Mouse (Mus musculus): ENCODE results near the gene Pot1b. TPM values are rescaled to one million over a fixed set of nuclear protein-coding genes. Genes with fewer than 3 reads are reported as not detected.

Gene Pot1b
- 4.8 and 5.6 TPM in 2 replicates for polyA plus RNA-seq (2015; fragmentation: Nextera tagmentation; extraction: Ambion mirVana)

- Histone ChIP-seq H3K4me2 (peak within 1 kb of the TSS; percentile 84), H3K9me3 (replicated peaks) (no peaks in the 10 kb centered on the region), H3K36me3 (no peaks in the 10 kb centered on the region), H3K27me3 (no peaks in the 10 kb centered on the region), H3K27ac (peak within 1 kb of the TSS; percentile 59), H3K9ac (peak within 1 kb of the TSS; percentile 67), H3K4me1 (replicated peaks) (no peaks in the 10 kb centered on the region), H3K4me3 (peak within 1 kb of the TSS; percentile 82)
- ATAC-seq (replicated peaks; ENCODE audit: insufficient number of reproducible peaks, insufficient read depth, low FRiP score, low read depth), result peak; percentile 96
- under 1% methylated on average over 37 of the region's 37 CpGs for WGBS
Measured at GRCm38 (mm10) chr17:55711984-55712811, at the start of gene Pot1b. Gene Pot1b (minus strand): TSS chr17:55712628.

GRCm38 (mm10) chr17:55751170-55751569 is 38.7 kb upstream of the Pot1b start:
- Histone ChIP-seq H3K4me1 (replicated peaks) (no peaks in the 10 kb centered on the region), H3K27ac (no peak overlapping the region), H3K4me2 (no peak overlapping the region), H3K9ac (no peak overlapping the region), H3K4me3 (no peak overlapping the region), H3K27me3 (no peaks in the 10 kb centered on the region), H3K9me3 (replicated peaks) (no peaks in the 10 kb centered on the region), H3K36me3 (no peaks in the 10 kb centered on the region)
- 62% methylated on average over 2 of the region's 2 CpGs for WGBS
- no peak for ATAC-seq (replicated peaks; ENCODE audit: insufficient number of reproducible peaks, insufficient read depth, low FRiP score, low read depth)

- H3K4me2 ChIP-seq, result no peak within 1 kb of the TSS
Measured at GRCm38 (mm10) chr17:55749786-55750185, 37.4 kb upstream of the Pot1b start, which contains the start of gene Adgre4. Gene Adgre4 (plus strand): TSS chr17:55749984.

GRCm38 (mm10) chr17:55736675-55737074 is 24.2 kb upstream of the Pot1b start:
- ATAC-seq (replicated peaks; ENCODE audit: insufficient number of reproducible peaks, insufficient read depth, low FRiP score, low read depth), result no peak
- H3K27me3 ChIP-seq, result no peaks in the 10 kb centered on the region
- H3K4me2 ChIP-seq, result no peak overlapping the region
- 71% methylated on average over 1 of the region's 1 CpGs for WGBS
- H3K4me1 ChIP-seq (replicated peaks), result no peaks in the 10 kb centered on the region
- H3K27ac ChIP-seq, result no peak overlapping the region
- H3K36me3 ChIP-seq, result no peaks in the 10 kb centered on the region
- H3K4me3 ChIP-seq, result no peak overlapping the region
- no peaks in the 10 kb centered on the region for H3K9me3 ChIP-seq (replicated peaks)
- H3K9ac ChIP-seq, result no peak overlapping the region

More at GRCm38 (mm10) chr17:55749786-55750185, 37.4 kb upstream of the Pot1b start, which contains the start of gene Adgre4:
- ATAC-seq (replicated peaks; ENCODE audit: insufficient number of reproducible peaks, insufficient read depth, low FRiP score, low read depth), result no peak
- Histone ChIP-seq H3K4me1 (replicated peaks) (no peaks in the 10 kb centered on the region), H3K9me3 (replicated peaks) (no peaks in the 10 kb centered on the region), H3K27ac (no peak within 1 kb of the TSS), H3K4me3 (no peak within 1 kb of the TSS), H3K27me3 (no peaks in the 10 kb centered on the region), H3K36me3 (no peaks in the 10 kb centered on the region), H3K9ac (no peak within 1 kb of the TSS)
- 40% methylated on average over 2 of the region's 2 CpGs for WGBS

GRCm38 (mm10) chr17:55726193-55726592 is 13.8 kb upstream of the Pot1b start:
- Histone ChIP-seq H3K27me3 (no peaks in the 10 kb centered on the region), H3K4me2 (no peak overlapping the region), H3K4me3 (no peak overlapping the region), H3K4me1 (replicated peaks) (no peaks in the 10 kb centered on the region), H3K36me3 (no peaks in the 10 kb centered on the region), H3K9me3 (replicated peaks) (no peaks in the 10 kb centered on the region), H3K27ac (no peak overlapping the region), H3K9ac (no peak overlapping the region)
- no peak for ATAC-seq (replicated peaks; ENCODE audit: insufficient number of reproducible peaks, insufficient read depth, low FRiP score, low read depth)
- 51% methylated on average over 2 of the region's 2 CpGs for WGBS

GRCm38 (mm10) chr17:55722250-55722649 is 9.8 kb upstream of the Pot1b start:
- Histone ChIP-seq H3K4me3 (no peak overlapping the region), H3K27ac (no peak overlapping the region), H3K4me2 (no peak overlapping the region), H3K36me3 (no peaks in the 10 kb centered on the region), H3K4me1 (replicated peaks) (no peaks in the 10 kb centered on the region), H3K27me3 (no peaks in the 10 kb centered on the region), H3K9me3 (replicated peaks) (no peaks in the 10 kb centered on the region), H3K9ac (no peak overlapping the region)
- WGBS, result 51% methylated on average over 2 of the region's 2 CpGs
- ATAC-seq (replicated peaks; ENCODE audit: insufficient number of reproducible peaks, insufficient read depth, low FRiP score, low read depth), result no peak

GRCm38 (mm10) chr17:55721270-55721669 is 8.8 kb upstream of the Pot1b start:
- Histone ChIP-seq H3K27me3 (no peaks in the 10 kb centered on the region), H3K4me3 (no peak overlapping the region), H3K9me3 (replicated peaks) (no peaks in the 10 kb centered on the region), H3K4me1 (replicated peaks) (no peaks in the 10 kb centered on the region), H3K36me3 (no peaks in the 10 kb centered on the region), H3K4me2 (no peak overlapping the region), H3K27ac (no peak overlapping the region), H3K9ac (no peak overlapping the region)
- ATAC-seq (replicated peaks; ENCODE audit: insufficient number of reproducible peaks, insufficient read depth, low FRiP score, low read depth), result no peak
- WGBS, result 59% methylated on average over 1 of the region's 1 CpGs

GRCm38 (mm10) chr17:55702865-55703264 is 9.6 kb downstream of the Pot1b start:
- no peak overlapping the region for H3K4me3 ChIP-seq
- H3K4me1 ChIP-seq (replicated peaks), result no peaks in the 10 kb centered on the region
- H3K9me3 ChIP-seq (replicated peaks), result no peaks in the 10 kb centered on the region
- no peak for ATAC-seq (replicated peaks; ENCODE audit: insufficient number of reproducible peaks, insufficient read depth, low FRiP score, low read depth)
- 77% methylated on average over 5 of the region's 5 CpGs for WGBS
- no peak overlapping the region for H3K9ac ChIP-seq
- H3K27me3 ChIP-seq, result no peaks in the 10 kb centered on the region
- H3K27ac ChIP-seq, result no peak overlapping the region
- no peaks in the 10 kb centered on the region for H3K36me3 ChIP-seq
- no peak overlapping the region for H3K4me2 ChIP-seq

- ATAC-seq (replicated peaks; ENCODE audit: insufficient number of reproducible peaks, insufficient read depth, low FRiP score, low read depth), result no peak
Measured at GRCm38 (mm10) chr17:55702161-55702820, 10.1 kb downstream of the Pot1b start.

GRCm38 (mm10) chr17:55699388-55699787 is 13.0 kb downstream of the Pot1b start:
- H3K4me3 ChIP-seq, result no peak overlapping the region
- no peak overlapping the region for H3K9ac ChIP-seq
- H3K36me3 ChIP-seq, result peaks cover 9% of the 10 kb centered on the region
- no peak overlapping the region for H3K4me2 ChIP-seq
- no peak for ATAC-seq (replicated peaks; ENCODE audit: insufficient number of reproducible peaks, insufficient read depth, low FRiP score, low read depth)
- H3K9me3 ChIP-seq (replicated peaks), result no peaks in the 10 kb centered on the region
- H3K4me1 ChIP-seq (replicated peaks), result no peaks in the 10 kb centered on the region
- H3K27ac ChIP-seq, result no peak overlapping the region
- H3K27me3 ChIP-seq, result no peaks in the 10 kb centered on the region
- WGBS, result 76% methylated on average over 2 of the region's 2 CpGs

More at GRCm38 (mm10) chr17:55702161-55702820, 10.1 kb downstream of the Pot1b start:
- H3K9ac ChIP-seq, result no peak overlapping the region
- no peak overlapping the region for H3K27ac ChIP-seq
- H3K4me3 ChIP-seq, result no peak overlapping the region
- H3K36me3 ChIP-seq, result peaks cover 3% of the 10 kb centered on the region; the same call in 1 of the 2 replicates
- WGBS, result 60% methylated on average over 3 of the region's 3 CpGs
- H3K4me1 ChIP-seq (replicated peaks), result no peaks in the 10 kb centered on the region
- no peaks in the 10 kb centered on the region for H3K27me3 ChIP-seq
- H3K4me2 ChIP-seq, result no peak overlapping the region
- no peaks in the 10 kb centered on the region for H3K9me3 ChIP-seq (replicated peaks)

GRCm38 (mm10) chr17:55661099-55661498 is 51.3 kb downstream of the Pot1b start:
- H3K36me3 ChIP-seq, result no peaks in the 10 kb centered on the region
- H3K4me2 ChIP-seq, result no peak overlapping the region
- H3K4me1 ChIP-seq (replicated peaks), result no peaks in the 10 kb centered on the region
- H3K9ac ChIP-seq, result no peak overlapping the region
- H3K27ac ChIP-seq, result no peak overlapping the region
- no peaks in the 10 kb centered on the region for H3K9me3 ChIP-seq (replicated peaks)
- 72% methylated on average over 2 of the region's 2 CpGs for whole genome bisulfite sequencing
- ATAC-seq (replicated peaks; ENCODE audit: insufficient number of reproducible peaks, insufficient read depth, low FRiP score, low read depth), result no peak
- H3K4me3 ChIP-seq, result no peak overlapping the region
- H3K27me3 ChIP-seq, result no peaks in the 10 kb centered on the region

Data from heart, embryonic 15.5 days (tissue).